Mouse (Mus musculus): ENCODE results near the gene Il4i1. TPM values are rescaled to one million over a fixed set of nuclear protein-coding genes. Genes with fewer than 3 reads are reported as not detected.

Il4i1 gene
- total RNA-seq, 2 experiments from 2014 or later, result 2.1 to 2.6 TPM

DNA sequence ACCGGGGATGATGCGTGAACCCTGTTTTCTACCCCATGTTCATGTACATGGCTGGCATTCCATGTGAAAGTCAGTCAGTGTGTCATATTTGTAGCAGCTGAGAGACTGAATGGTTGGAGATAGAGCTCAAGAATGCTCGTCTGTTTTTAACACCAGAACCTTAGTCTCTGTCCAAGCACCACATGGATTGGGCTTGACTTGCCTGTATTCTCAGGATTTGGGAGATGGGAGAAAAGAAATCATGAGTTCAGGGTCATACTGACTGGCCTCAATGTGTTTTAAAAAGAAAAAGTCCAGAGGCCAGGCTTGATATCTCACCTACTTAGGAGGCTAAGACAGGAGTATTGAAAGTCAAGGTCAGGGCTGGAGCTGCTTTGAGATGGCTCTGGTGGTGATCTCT is 1.3 kb downstream of the Il4i1 start:
- no peak for ATAC-seq (replicated peaks; ENCODE audit: low FRiP score, poor library complexity, severe bottlenecking)

DNA sequence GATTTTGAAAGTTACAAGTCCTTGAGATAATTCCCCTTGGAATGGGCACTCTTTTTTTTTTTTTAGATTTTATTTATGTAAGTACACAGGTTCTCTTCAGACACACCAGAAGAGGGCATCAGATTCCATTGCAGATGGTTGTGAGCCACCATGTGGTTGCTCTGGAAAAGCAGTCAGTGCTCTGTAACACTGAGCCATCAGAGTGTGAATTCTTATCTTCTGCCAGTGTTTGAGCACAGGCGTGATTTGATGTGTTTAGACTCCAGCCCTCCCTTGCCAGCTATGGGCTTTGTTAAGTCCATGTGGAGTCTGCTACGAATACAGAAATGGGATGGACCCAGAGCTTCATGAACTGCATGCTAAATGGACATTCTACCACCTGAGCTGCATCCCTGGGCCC is 2.0 kb downstream of the Il4i1 start:
- ATAC-seq (replicated peaks; ENCODE audit: low FRiP score, poor library complexity, severe bottlenecking), result no peak

DNA sequence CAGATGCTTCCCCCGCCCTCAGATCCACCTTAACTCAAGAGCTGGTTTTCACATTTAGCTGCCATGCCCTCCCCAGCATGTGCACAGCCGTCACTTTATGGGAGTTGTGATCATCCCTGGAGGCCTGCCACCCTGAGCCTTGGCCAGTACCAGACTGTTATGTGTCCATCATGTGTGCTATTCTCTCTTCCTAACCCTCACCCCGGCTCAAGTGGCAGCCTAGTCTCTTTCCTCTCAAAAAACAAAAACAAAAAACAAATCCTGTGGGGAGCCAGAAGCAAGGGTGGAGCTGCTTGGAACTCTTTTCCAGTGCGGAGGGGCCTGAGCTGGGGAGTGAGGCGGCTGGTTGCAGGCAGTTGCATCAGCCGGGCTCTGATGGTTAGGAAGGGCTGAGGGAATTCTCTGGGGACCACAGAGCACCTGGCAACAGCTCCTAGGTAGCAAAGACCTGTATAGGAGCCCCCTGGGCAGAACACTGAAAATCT is 2.6 kb downstream of the Il4i1 start:
- ATAC-seq (replicated peaks; ENCODE audit: low FRiP score, poor library complexity, severe bottlenecking), result no peak

DNA sequence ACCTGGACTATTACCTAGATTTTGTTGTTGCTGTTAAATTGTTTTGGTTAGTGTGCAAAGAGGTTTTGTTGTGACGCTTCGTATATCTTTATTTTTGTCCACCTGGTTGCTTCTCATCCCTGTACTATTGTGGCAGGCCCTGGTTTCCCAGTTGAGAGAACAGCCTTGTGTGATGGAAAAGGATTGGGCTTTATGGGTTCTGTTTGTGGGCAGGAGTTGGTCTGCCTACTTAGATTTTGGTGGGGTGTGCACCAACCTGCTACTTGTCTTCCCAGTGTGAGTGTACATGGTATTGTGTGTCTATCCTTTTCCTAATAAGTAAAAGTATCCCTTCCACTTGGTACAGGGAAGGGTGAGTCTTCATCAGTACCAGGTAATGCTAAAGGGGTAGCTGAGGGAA is 3.2 kb downstream of the Il4i1 start:
- no peak for ATAC-seq (replicated peaks; ENCODE audit: low FRiP score, poor library complexity, severe bottlenecking)

DNA sequence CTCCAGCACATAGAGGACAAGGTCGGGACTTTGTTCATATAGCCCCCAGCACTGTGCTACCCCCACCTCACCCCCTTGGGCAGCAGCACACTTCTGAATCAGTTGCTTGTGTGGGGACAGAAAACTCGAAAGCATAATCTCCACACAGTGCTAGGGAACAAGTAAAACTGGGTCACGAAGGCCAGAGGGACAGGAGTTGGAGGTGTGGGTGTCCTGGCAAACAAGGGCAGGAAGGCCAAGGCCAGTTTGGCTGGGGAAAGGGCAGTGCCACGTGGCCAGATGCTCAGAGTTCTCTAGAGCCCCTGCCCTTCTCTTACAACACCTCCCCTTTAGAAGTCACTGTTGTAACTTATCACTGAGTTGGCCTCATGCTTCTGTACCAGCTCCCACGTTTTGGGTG is 3.7 kb downstream of the Il4i1 start:
- no peak for ATAC-seq (replicated peaks; ENCODE audit: low FRiP score, poor library complexity, severe bottlenecking)

DNA sequence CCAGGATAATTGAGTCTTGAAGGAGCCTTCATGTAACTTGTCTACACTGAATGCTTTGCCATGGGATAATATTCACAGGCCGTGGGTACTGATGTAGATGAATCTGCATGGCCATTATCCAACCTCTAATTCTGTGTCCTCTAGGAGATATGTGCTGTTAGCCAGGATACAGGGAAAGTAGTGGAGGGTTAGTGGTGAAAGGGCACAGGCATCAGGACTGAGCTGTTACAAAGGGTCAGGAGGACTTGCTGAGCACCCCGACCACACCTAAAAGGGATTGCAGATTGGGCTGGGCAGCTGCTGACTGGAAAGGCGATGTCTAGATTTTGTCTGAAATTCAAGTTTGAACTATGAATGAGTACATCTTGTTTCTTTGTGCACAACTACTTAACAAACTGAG is 4.3 kb downstream of the Il4i1 start:
- no peak for ATAC-seq (replicated peaks; ENCODE audit: low FRiP score, poor library complexity, severe bottlenecking)

DNA sequence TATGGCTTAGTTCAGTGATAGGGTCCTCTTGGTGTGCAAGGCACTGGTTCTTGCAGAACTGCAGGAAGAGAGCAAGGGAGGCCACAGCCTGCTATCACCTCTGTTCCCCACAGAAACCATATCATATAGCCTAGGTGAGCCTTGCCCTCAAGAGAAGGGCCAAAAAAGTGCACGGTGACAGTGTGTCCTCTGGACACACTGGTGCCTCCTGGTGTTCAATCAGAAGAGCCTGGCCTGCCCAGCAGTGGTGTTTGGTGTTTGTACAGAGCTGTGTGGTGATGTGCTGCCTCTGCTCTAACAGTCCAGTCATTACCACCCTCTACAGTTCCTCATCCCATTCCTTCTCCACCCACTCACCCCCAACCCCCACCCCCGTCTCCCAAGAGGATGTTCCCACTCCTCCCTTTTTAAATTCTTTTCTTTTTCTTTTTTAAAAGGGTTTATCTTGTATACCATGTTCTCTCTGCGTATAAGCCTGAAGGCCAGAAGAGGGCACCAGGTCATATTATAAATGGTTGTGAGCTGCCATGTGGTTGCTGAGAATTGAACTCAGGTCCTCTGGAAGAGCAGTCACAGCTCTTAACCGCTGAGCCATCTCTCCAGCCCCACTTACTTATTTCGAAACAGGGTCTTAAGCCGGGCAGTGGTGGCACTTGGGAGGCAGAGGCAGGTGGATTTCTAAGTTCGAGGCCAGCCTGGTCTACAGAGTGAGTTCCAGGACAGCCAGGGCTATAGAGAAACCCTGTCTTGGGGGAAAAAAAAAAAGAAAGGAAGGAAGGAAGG is 5.7 kb downstream of the Il4i1 start:
- ATAC-seq (replicated peaks; ENCODE audit: low FRiP score, poor library complexity, severe bottlenecking), result no peak

DNA sequence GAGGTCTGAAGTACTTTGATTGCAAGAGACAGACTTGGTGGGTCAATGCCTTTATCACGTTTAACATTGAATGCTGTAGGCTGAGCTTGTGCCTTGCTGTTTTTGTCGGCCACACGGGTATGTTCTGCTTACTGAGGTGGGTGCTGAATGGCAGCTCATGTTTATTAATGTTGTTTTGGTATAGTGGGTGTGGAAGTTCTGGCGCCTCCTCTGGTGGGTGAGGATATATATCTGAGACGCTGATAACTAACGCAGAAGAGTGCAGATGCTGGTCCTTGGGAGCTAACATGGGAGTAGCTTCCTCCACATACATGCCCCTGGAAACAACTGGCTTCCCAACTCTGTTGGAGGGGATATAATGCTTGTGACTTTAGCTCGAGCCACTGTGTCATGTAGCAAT is 7.2 kb downstream of the Il4i1 start:
- no peak for ATAC-seq (replicated peaks; ENCODE audit: low FRiP score, poor library complexity, severe bottlenecking)

DNA sequence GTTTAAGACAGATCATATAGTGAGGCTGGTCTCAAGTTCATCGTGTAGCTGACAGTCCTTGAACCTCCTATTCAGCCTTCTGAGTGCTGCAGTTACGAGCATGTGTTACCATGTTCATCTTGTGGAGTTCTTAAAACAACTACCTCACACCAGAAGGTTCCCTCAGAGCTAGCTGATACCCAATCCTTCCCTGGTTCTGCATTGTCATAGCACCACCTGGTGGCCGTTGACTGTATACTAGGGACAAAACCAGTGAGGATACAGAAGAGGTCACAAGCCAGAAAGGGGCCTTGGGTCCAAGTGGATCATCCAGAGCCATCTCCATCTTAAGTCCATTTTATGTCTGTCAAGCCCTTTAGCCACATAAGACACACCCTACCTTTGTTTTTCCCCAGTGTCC is 8.7 kb downstream of the Il4i1 start:
- ATAC-seq (replicated peaks; ENCODE audit: low FRiP score, poor library complexity, severe bottlenecking), result peak; percentile 68

DNA sequence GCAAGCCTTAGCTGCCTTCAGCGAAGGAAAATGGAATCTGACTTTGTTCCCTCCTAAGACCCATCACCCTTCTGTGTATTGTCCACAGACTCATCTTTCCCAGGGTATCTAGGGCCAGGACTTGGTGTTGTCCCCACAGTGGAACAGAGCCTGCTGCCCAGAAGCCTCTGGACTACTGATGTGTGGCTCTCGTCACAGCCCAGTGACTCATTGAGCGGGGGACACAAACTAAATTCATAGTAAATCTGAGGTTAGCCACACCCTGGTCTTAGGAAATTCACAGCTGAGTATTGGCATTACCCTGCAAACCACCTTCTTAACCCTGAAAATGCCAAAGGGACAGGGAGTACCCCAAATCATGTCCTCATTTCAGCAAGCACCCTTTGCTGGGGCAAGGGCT is 10.6 kb downstream of the Il4i1 start:
- no peak for ATAC-seq (replicated peaks; ENCODE audit: low FRiP score, poor library complexity, severe bottlenecking)

DNA sequence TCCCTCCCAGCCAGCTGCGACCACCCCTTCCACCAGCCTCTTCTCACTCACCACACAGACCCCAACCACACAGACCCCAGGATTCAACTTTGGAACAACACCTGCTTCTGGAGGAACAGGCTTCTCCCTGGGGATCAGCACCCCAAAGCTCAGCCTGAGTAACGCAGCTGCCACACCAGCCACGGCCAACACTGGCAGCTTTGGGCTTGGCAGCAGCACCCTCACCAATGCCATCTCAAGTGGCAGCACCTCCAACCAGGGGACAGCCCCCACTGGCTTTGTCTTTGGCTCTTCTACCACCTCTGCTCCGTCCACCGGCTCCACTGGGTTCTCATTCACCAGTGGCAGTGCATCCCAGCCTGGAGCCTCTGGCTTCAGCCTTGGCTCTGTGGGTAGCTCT is 12.5 kb downstream of the Il4i1 start:
- ATAC-seq (replicated peaks; ENCODE audit: low FRiP score, poor library complexity, severe bottlenecking), result no peak

DNA sequence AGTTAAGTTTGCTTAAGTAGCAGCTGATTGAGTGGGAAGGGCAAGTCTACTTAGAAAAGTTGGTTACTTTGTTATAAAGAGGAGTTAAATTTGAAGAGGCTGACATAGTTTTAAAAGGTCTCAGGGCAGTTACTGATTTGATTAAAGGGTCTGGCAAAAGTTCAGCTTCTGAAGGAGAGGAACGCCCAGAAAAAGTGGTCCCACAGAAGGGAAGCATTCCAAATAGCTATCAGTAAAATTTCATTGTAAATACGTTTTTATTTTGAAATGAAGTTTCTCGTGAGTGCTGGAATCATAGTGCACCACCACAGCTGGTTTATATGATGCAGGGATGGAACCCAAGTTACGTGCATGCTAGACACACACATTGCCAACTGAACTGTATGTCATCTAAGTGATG is 16.6 kb downstream of the Il4i1 start:
- ATAC-seq (replicated peaks; ENCODE audit: low FRiP score, poor library complexity, severe bottlenecking), result no peak

DNA sequence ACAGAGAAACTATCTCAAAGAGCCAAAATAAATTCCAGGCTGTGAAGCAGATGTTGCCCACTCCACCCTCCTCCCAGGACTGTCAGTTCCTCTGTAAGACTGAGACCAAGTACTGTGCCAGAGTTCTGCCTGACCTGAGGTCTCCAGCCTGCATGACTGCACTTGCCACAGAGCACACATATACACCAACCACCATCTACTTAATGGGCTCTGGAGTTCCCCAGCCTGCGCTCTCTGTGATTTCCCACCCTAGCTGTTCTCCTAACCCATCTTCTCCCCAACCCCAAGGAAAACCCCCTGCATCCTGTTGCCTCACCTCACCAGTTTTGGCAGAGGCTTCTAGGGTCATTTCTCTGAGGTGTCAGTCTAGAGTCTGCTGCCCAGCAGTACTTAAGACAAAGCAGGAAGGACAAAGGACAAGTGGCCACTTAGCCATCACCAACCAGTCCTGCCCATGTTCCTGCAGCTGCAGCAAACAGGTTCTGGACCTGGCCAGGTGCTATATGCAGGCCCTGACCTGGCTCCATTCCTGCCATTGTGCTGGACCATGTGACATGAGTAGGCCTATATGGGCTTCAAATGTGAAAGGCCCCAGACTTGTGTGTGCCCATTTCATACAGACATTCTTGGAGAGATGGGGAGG is 19.3 kb downstream of the Il4i1 start:
- no peak for ATAC-seq (replicated peaks; ENCODE audit: low FRiP score, poor library complexity, severe bottlenecking)

DNA sequence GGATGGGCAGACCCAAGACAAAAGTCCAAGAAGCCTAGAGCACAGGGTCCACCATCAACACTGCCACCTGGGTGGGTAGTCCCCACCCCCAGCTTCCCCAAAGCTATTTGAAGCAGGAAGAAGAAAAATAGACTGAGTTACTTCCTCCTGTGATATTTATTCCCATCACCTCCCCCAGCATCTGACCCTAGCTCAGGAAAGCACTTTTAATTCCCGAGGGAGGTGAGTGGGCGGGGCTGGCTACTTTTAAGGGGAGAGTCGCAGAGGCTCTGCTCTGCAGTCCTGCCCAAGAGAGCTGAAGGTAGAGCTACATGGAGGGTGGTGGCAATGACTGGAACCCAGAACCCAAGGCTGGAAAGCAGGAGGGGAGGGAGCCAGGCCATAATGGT is 19.8 kb downstream of the Il4i1 start:
- ATAC-seq (replicated peaks; ENCODE audit: low FRiP score, poor library complexity, severe bottlenecking), result no peak

DNA sequence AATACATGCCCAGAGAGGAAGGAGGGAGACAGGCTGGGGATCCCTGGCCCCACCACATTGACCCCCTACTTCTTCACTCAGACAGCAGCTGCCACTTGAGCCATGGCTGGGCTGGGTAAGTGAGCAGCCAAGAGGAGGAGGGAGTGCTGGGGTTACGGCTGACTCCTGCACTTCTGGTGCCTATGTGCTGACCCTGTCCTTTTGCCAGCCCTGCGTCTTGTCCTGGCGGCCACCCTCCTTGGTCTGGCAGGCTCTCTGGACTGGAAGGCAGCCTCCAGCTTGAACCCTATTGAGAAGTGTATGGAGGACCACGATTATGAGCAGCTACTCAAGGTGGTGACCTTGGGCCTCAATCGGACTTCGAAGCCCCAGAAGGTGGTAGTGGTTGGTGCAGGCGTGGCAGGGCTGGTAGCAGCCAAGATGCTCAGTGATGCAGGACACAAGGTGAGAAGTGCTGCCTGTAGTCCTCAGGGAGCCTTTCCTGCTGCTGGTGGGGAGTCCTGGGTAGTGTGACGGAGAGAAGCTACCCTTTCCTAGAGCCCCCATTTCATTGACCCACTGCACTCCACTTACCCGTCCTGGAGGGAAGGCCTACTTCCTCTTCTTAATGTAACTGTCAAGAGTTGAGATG is 20.4 kb downstream of the Il4i1 start:
- ATAC-seq (replicated peaks; ENCODE audit: low FRiP score, poor library complexity, severe bottlenecking), result no peak

DNA sequence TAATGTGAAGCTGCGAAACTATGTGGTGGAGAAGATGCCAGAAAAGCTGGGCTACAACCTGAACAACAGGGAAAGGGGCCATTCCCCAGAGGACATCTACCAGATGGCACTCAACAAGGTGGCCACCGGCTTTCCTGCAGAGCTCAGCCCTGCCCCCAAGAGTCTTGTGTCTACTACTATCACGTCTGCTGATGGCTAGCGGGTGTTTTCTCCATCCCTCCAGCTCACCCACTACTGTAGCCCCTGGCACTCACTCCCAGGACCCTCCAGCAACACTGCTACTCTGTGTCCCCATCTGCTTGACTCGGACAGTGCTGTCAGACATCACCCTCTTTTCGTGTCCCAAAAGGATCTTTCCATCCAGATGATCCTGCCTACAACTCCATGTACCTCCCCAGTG is 21.9 kb downstream of the Il4i1 start:
- ATAC-seq (replicated peaks; ENCODE audit: low FRiP score, poor library complexity, severe bottlenecking), result no peak

DNA sequence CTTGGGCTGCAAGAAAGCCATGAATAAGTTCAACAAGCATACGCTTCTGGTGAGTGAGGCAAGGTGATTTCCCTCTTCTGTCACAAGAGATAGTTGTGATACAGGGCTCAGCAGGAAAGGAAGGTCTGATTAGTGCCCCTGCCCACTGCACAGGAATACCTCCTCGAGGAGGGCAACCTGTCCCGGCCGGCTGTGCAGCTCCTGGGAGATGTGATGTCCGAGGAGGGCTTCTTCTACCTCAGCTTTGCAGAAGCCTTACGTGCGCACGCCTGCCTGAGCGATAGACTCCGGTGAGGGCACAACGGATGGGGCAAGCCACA is 22.9 kb downstream of the Il4i1 start:
- no peak for ATAC-seq (replicated peaks; ENCODE audit: low FRiP score, poor library complexity, severe bottlenecking)

DNA sequence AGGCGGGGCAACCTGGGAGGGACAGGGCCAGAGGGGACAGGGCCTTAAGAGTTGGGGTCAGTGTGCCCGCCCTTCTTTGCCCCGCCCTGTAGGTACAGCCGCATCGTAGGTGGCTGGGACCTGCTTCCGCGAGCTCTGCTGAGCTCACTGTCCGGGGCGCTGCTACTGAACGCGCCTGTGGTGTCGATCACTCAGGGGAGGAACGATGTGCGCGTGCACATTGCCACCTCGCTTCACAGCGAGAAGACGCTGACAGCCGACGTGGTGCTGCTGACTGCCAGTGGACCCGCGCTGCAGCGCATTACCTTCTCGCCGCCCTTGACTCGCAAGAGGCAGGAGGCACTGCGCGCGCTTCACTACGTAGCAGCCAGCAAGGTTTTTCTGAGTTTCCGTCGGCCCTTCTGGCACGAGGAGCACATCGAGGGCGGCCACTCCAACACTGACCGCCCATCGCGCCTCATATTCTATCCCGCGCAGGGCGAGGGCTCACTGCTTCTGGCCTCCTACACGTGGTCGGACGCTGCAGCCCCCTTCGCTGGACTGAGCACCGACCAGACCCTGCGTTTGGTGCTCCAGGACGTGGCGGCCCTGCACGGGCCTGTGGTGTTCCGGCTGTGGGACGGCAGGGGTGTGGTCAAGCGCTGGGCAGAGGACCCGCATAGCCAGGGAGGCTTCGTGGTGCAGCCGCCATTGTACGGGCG is 23.5 kb downstream of the Il4i1 start:
- ATAC-seq (replicated peaks; ENCODE audit: low FRiP score, poor library complexity, severe bottlenecking), result no peak

DNA sequence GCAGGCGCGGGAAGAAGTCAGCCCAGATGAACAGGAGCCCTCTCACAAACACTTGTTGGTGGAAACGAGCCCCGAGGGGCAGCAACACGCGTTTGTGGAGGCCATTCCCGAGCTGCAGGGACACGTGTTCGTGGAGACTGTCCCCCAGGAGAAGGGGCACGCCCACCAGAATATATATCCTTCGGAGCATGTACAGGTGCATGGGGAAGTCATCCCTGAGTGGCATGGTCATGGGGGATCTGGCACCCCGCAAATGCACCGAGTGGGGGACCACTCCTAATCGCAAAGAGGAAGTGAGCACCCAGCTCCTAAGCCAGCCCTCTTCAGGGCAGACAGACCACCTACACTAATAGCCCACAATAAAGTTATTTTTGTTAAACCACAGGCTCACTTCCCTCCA is 24.2 kb downstream of the Il4i1 start:
- no peak for ATAC-seq (replicated peaks; ENCODE audit: low FRiP score, poor library complexity, severe bottlenecking)

DNA sequence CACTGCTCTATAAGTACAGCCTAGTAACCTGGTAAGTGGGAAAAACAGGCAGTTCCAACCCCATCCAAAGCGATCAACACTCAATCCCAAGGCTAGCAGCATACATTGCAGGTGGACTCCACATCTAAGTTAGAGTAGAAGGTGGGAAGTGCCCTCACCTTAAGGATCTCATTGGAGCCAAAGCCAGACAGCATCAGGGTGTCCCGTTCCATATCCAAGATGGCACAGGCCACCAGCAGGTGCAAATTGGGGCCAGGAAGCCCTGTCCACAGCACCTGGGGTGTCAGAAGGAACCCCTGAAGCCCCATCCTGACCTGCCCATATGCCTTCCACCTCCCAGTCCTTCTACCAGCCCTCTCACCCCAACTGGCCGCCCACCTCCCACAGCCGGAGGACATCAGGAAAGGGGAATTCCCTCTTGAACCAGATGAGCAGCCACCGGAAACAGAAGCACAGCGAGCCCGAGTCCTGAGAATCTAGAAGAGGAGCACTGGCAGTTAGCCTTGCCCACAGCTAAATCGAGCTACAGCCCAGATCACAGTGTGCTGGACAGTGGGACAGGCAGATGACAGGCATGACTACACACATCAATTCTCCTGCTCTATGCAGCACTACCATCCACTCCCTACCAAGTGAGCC is 25.8 kb downstream of the Il4i1 start:
- ATAC-seq (replicated peaks; ENCODE audit: low FRiP score, poor library complexity, severe bottlenecking), result no peak

All from erythroid progenitor cell, adult 5-6 weeks (primary cell).